Comparison of ENCODE assay signal across 8 mouse cellular contexts in genomic region chr3:145612662-145613061, GRCm38 (mm10). TPM values are rescaled to one million over a fixed set of nuclear protein-coding genes. Genes with fewer than 3 reads are reported as not detected.
DNase-seq lines count a peak whose midpoint lies in the region; ATAC-seq and TF ChIP-seq lines count a peak whose summit lies in the region.

No protein-coding gene starts in this region.

- H3K4me1 ChIP-seq in cerebellum, adult 2 months (ENCODE audit: control insufficient read depth, insufficient read depth, low read length): no peaks in the 10 kb centered on the region; the same call in 1 of the 2 replicates
- H3K4me1 ChIP-seq in liver, postnatal 0 days (ENCODE audit: insufficient read depth): no peaks in the 10 kb centered on the region
- peaks cover 6% of the 10 kb centered on the region for H3K4me1 ChIP-seq in liver, embryonic 11.5 days (replicated peaks; ENCODE audit: control insufficient read depth, insufficient read depth, low read length)
- no peaks in the 10 kb centered on the region for H3K4me1 ChIP-seq in cortical plate, adult 2 months (ENCODE audit: control insufficient read depth, insufficient read depth, low read length)
- H3K4me1 ChIP-seq in midbrain, embryonic 15.5 days: peaks cover 16% of the 10 kb centered on the region

- no peak for ATAC-seq in cerebellum, adult (ENCODE audit: insufficient number of reproducible peaks, low FRiP score, low TSS enrichment)
- no peak for ATAC-seq in liver, postnatal 0 days
- ATAC-seq in liver, embryonic 11.5 days (replicated peaks; ENCODE audit: low FRiP score): no peak
- ATAC-seq in midbrain, embryonic 15.5 days (replicated peaks): 0 out of 2 replicates have a peak, but pooled peaks have one; percentile 38

- WGBS in cerebellum, adult 2 months: 18% methylated on average over 4 of the region's 4 CpGs
- 22% methylated on average over 4 of the region's 4 CpGs for WGBS in liver, postnatal 0 days (ENCODE audit: insufficient replicate concordance)
- 30% methylated on average over 4 of the region's 4 CpGs for WGBS in liver, embryonic 11.5 days
- 21% methylated on average over 4 of the region's 4 CpGs for WGBS in midbrain, embryonic 15.5 days

- no peaks in the 10 kb centered on the region for H3K36me3 ChIP-seq in liver, postnatal 0 days (replicated peaks; ENCODE audit: insufficient read depth, low read length)
- no peaks in the 10 kb centered on the region for H3K36me3 ChIP-seq in liver, embryonic 11.5 days (ENCODE audit: control insufficient read depth, insufficient read depth, low read length)
- no peaks in the 10 kb centered on the region for H3K36me3 ChIP-seq in midbrain, embryonic 15.5 days (replicated peaks)

- no peaks in the 10 kb centered on the region for H3K27me3 ChIP-seq in cerebellum, adult 2 months (ENCODE audit: control insufficient read depth, insufficient read depth, low read length)
- H3K27me3 ChIP-seq in liver, postnatal 0 days (ENCODE audit: insufficient read depth, low read length): no peaks in the 10 kb centered on the region
- H3K27me3 ChIP-seq in liver, embryonic 11.5 days (replicated peaks; ENCODE audit: control insufficient read depth, insufficient read depth, low read length): no peaks in the 10 kb centered on the region; the same call in 1 of the 2 replicates
- no peaks in the 10 kb centered on the region for H3K27me3 ChIP-seq in midbrain, embryonic 15.5 days (replicated peaks)

- H3K4me3 ChIP-seq in cerebellum, adult 2 months (replicated peaks; ENCODE audit: insufficient read depth, low read depth, low read length): no peak overlapping the region
- H3K4me3 ChIP-seq in liver, postnatal 0 days (ENCODE audit: low read depth, low read length): no peak overlapping the region
- H3K4me3 ChIP-seq in liver, embryonic 11.5 days (ENCODE audit: low read depth, low read length): no peak overlapping the region
- no peak overlapping the region for H3K4me3 ChIP-seq in cortical plate, adult 2 months (ENCODE audit: insufficient read depth, low read length)
- no peak overlapping the region for H3K4me3 ChIP-seq in midbrain, embryonic 15.5 days

- no peak for TF ChIP-seq EP300 in liver, postnatal 0 days (IDR thresholded peaks at IDR 0.05; ENCODE audit: low read depth)

- DNase-seq in cerebellum, adult 2 months: no peak
- DNase-seq in liver, postnatal 0 days: no peak
- no peak for DNase-seq in liver, embryonic 11.5 days (ENCODE audit: low spot score)
- no peak for DNase-seq in gastrocnemius, postnatal 25 days
- DNase-seq in frontal cortex, postnatal 25 days (ENCODE audit: low spot score in 2 of 2): no peak

- H3K4me2 ChIP-seq in liver, postnatal 0 days (ENCODE audit: low read depth, low read length): no peak overlapping the region
- H3K4me2 ChIP-seq in liver, embryonic 11.5 days: no peak overlapping the region
- H3K4me2 ChIP-seq in midbrain, embryonic 15.5 days: no peak overlapping the region

- H3K9me3 ChIP-seq in liver, postnatal 0 days (ENCODE audit: low read length): no peaks in the 10 kb centered on the region
- H3K9me3 ChIP-seq in liver, embryonic 11.5 days (ENCODE audit: control insufficient read depth, low read length): no peaks in the 10 kb centered on the region
- H3K9me3 ChIP-seq in midbrain, embryonic 15.5 days: no peaks in the 10 kb centered on the region

- TF ChIP-seq POLR2A in cerebellum, adult 2 months (IDR thresholded peaks at IDR 0.05; ENCODE audit: borderline replicate concordance, insufficient read depth, low read length): no peak
- no peak for TF ChIP-seq POLR2A in cortical plate, adult 2 months (IDR thresholded peaks at IDR 0.05; ENCODE audit: extremely low read depth, insufficient read depth, low read length)

- peak; percentile 53 for TF ChIP-seq CTCF in cerebellum, adult 2 months (IDR thresholded peaks at IDR 0.05; ENCODE audit: borderline replicate concordance, insufficient read depth, low read depth, low read length)
- peak; percentile 74 for TF ChIP-seq CTCF in liver, postnatal 0 days (IDR thresholded peaks at IDR 0.05; ENCODE audit: low read depth)
- TF ChIP-seq CTCF in cortical plate, adult 2 months (IDR thresholded peaks at IDR 0.05; ENCODE audit: extremely low read depth, insufficient read depth, low read length): peak; percentile 60

- H3K27ac ChIP-seq in cerebellum, adult 2 months (ENCODE audit: insufficient read depth, low read length): no peak overlapping the region
- H3K27ac ChIP-seq in liver, postnatal 0 days (ENCODE audit: low read depth): no peak overlapping the region
- H3K27ac ChIP-seq in liver, embryonic 11.5 days (ENCODE audit: low read depth, low read length): no peak overlapping the region
- no peak overlapping the region for H3K27ac ChIP-seq in cortical plate, adult 2 months (ENCODE audit: insufficient read depth, low read length)
- H3K27ac ChIP-seq in midbrain, embryonic 15.5 days: no peak overlapping the region

- no peak overlapping the region for H3K9ac ChIP-seq in liver, postnatal 0 days (replicated peaks)
- no peak overlapping the region for H3K9ac ChIP-seq in liver, embryonic 11.5 days (ENCODE audit: low read depth, low read length)
- H3K9ac ChIP-seq in midbrain, embryonic 15.5 days: no peak overlapping the region

RNA-seq across cellular contexts. Expression of gene Znhit6, which starts 36.7 kb away (rescaled TPM):
- polyA plus RNA-seq in cerebellum, adult 2 months (2012; rRNA removed): 13.3 and 13.4 TPM in 2 replicates
- polyA plus RNA-seq in liver, postnatal 0 days (2015; fragmentation: Nextera tagmentation; extraction: Ambion mirVana): 11.3 and 12.4 TPM in 2 replicates
- polyA plus RNA-seq in liver, embryonic 11.5 days (2014; fragmentation: Nextera tagmentation; extraction: Ambion mirVana): 36.0 and 38.5 TPM in 2 replicates
- polyA plus RNA-seq in cortical plate, adult 2 months (2012; rRNA removed): 11.7 and 13.8 TPM in 2 replicates
- polyA plus RNA-seq in midbrain, embryonic 15.5 days (2015; fragmentation: Nextera tagmentation; extraction: Ambion mirVana): 34.5 and 38.0 TPM in 2 replicates
- total RNA-seq in gastrocnemius, postnatal 25 days (2021): 1 to 10 TPM; 8.2 to 9.7 TPM

RNA-seq across cellular contexts. Expression of gene Ccn1, which starts 37.1 kb away (rescaled TPM):
- polyA plus RNA-seq in cerebellum, adult 2 months (2012; rRNA removed): 2.8 TPM in 2 replicates
- 3.5 and 3.9 TPM in 2 replicates for polyA plus RNA-seq in liver, postnatal 0 days (2015; fragmentation: Nextera tagmentation; extraction: Ambion mirVana)
- 14.2 and 16.4 TPM in 2 replicates for polyA plus RNA-seq in liver, embryonic 11.5 days (2014; fragmentation: Nextera tagmentation; extraction: Ambion mirVana)
- polyA plus RNA-seq in cortical plate, adult 2 months (2012; rRNA removed): 9.5 and 16.5 TPM in 2 replicates
- polyA plus RNA-seq in midbrain, embryonic 15.5 days (2015; fragmentation: Nextera tagmentation; extraction: Ambion mirVana): 8.3 and 9.1 TPM in 2 replicates
- total RNA-seq in gastrocnemius, postnatal 25 days (2021): 10 to 100 TPM; 18.2 to 21.4 TPM
